Mouse (Mus musculus) liver, postnatal 0 days (tissue): ENCODE measurements around the gene Itga5. TPM values are rescaled to one million over a fixed set of nuclear protein-coding genes. Genes with fewer than 3 reads are reported as not detected.
A peak's percentile ranks its signal among the peaks of the same experiment; 100 is the strongest.

Experiments used
- ATAC-seq: fragments of 200-750 bp; cut with Nextera tagmentation; 2 replicates; pipeline ENCODE4 v1.8.0; 2017; ENCODE audit warnings: mild to moderate bottlenecking, moderate library complexity
- DNase-seq: peaks from one replicate; pipeline ENCODE4 v3.0.0-alpha.2; 2016
- H3K27ac ChIP-seq: fragments of 300-500 bp; sonication (generic); 2 replicates; pipeline ENCODE4 v1.5.1; 2014; ENCODE audit warnings: antibody characterized with exemption, moderate library complexity, mild to moderate bottlenecking, low read depth
- H3K27me3 ChIP-seq: fragments of 300-500 bp; sonication (generic); 2 replicates; pipeline ENCODE4 v1.6.1; 2014; ENCODE audit warnings: low read length, control low read depth, mixed read lengths; ENCODE audit not compliant: insufficient read depth
- H3K36me3 ChIP-seq: fragments of 300-500 bp; sonication (generic); replicated peaks from 2 replicates; pipeline ENCODE4 v1.6.1; 2014; ENCODE audit warnings: mild to moderate bottlenecking, control low read depth, low read length, moderate library complexity, mixed read lengths; ENCODE audit not compliant: insufficient read depth
- H3K4me1 ChIP-seq: fragments of 300-500 bp; sonication (generic); 2 replicates; pipeline ENCODE4 v1.6.1; 2014; ENCODE audit warnings: antibody characterized with exemption, mild to moderate bottlenecking, control low read depth; ENCODE audit not compliant: insufficient read depth
- H3K4me2 ChIP-seq: fragments of 300-500 bp; sonication (generic); 2 replicates; pipeline ENCODE4 v1.6.1; 2014; ENCODE audit warnings: low read depth, mild to moderate bottlenecking, low read length, moderate library complexity, mixed read lengths
- H3K4me3 ChIP-seq: fragments of 300-500 bp; sonication (generic); 2 replicates; pipeline ENCODE4 v1.5.1; 2014; ENCODE audit warnings: low read depth, low read length
- H3K9ac ChIP-seq: fragments of 300-500 bp; sonication (generic); replicated peaks from 2 replicates; pipeline ENCODE4 v1.6.1; 2014; ENCODE audit warnings: mild to moderate bottlenecking, moderate library complexity
- H3K9me3 ChIP-seq: fragments of 300-500 bp; sonication (generic); 2 replicates; pipeline ENCODE4 v1.6.1; 2016; ENCODE audit warnings: mild to moderate bottlenecking, control low read depth, low read length, mixed read lengths
- CTCF ChIP-seq: sonication (generic); IDR thresholded peaks from 2 replicates; pipeline ENCODE4 v1.5.1; 2016; ENCODE audit warnings: antibody characterized with exemption, low read depth
- EP300 ChIP-seq: IDR thresholded peaks from 2 replicates; pipeline ENCODE4 v1.6.1; 2016; ENCODE audit warnings: antibody characterized with exemption, low read depth, mild to moderate bottlenecking
- WGBS: fragments of 180-500 bp; shearing (Covaris S2); extraction: QIAGEN DNeasy Blood & Tissue Kit; methylation state at CpG from one replicate; pipeline ENCODE4 v1.1.7; 2014; ENCODE audit not compliant: insufficient replicate concordance; 5-methylcytosine and 5-hydroxymethylcytosine counted together
- polyA plus RNA-seq: library from polyadenylated mRNA; unstranded; fragments of >200 nt; fragmentation: Nextera tagmentation; extraction: Ambion mirVana; gene quantifications from 2 replicates; pipeline ENCODE4 v1.2.1, GENCODE M21; 2015

Gene Itga5
- polyA plus RNA-seq, 1 experiment from 2014 or later, result 16.0 TPM

GRCm38 (mm10) chr15:103321076-103321475 is 45.5 kb downstream of the Itga5 start:
- H3K4me1 ChIP-seq, result peaks cover 21% of the 10 kb centered on the region

GRCm38 (mm10) chr15:103318201-103318816 is 48.3 kb downstream of the Itga5 start:
- H3K4me1 ChIP-seq, result peaks cover 19% of the 10 kb centered on the region
- no peak overlapping the region for H3K4me3 ChIP-seq
- H3K36me3 ChIP-seq, result peaks cover 14% of the 10 kb centered on the region
- H3K9me3 ChIP-seq, result no peaks in the 10 kb centered on the region
- H3K27me3 ChIP-seq, result no peaks in the 10 kb centered on the region
- ATAC-seq (no peak), DNase-seq (no peak)
- WGBS, result 72% methylated on average over 3 of the region's 3 CpGs
- H3K9ac ChIP-seq, result no peak overlapping the region
- H3K27ac ChIP-seq, result no peak overlapping the region
- no peak for TF ChIP-seq EP300
- TF ChIP-seq CTCF, result no peak
- H3K4me2 ChIP-seq, result no peak overlapping the region

More at GRCm38 (mm10) chr15:103321076-103321475, 45.5 kb downstream of the Itga5 start:
- peaks cover 13% of the 10 kb centered on the region for H3K36me3 ChIP-seq
- peak; percentile 67 for TF ChIP-seq CTCF
- no peak for TF ChIP-seq EP300
- no peak overlapping the region for H3K4me2 ChIP-seq
- H3K4me3 ChIP-seq, result no peak overlapping the region
- no peak overlapping the region for H3K9ac ChIP-seq
- no peak overlapping the region for H3K27ac ChIP-seq
- no peak for ATAC-seq
- 85% methylated on average over 1 of the region's 1 CpGs for WGBS
- H3K27me3 ChIP-seq, result no peaks in the 10 kb centered on the region
- H3K9me3 ChIP-seq, result no peaks in the 10 kb centered on the region
- peak; percentile 42 for DNase-seq

GRCm38 (mm10) chr15:103317731-103318130 is 48.8 kb downstream of the Itga5 start:
- ATAC-seq, result no peak
- DNase-seq, result no peak
- H3K27ac ChIP-seq, result no peak overlapping the region
- no peaks in the 10 kb centered on the region for H3K27me3 ChIP-seq
- peaks cover 17% of the 10 kb centered on the region for H3K4me1 ChIP-seq
- no peak overlapping the region for H3K4me3 ChIP-seq
- H3K9me3 ChIP-seq, result no peaks in the 10 kb centered on the region
- peaks cover 14% of the 10 kb centered on the region for H3K36me3 ChIP-seq
- H3K9ac ChIP-seq, result no peak overlapping the region
- WGBS, result 85% methylated on average over 8 of the region's 8 CpGs
- no peak overlapping the region for H3K4me2 ChIP-seq
- TF ChIP-seq CTCF (no peak), EP300 (no peak)

GRCm38 (mm10) chr15:103317120-103317519 is 49.4 kb downstream of the Itga5 start:
- Histone ChIP-seq H3K4me3 (no peak overlapping the region), H3K9me3 (no peaks in the 10 kb centered on the region), H3K4me1 (peaks cover 11% of the 10 kb centered on the region), H3K27me3 (no peaks in the 10 kb centered on the region), H3K27ac (no peak overlapping the region), H3K9ac (no peak overlapping the region), H3K4me2 (no peak overlapping the region), H3K36me3 (peaks cover 14% of the 10 kb centered on the region)
- DNase-seq (no peak), ATAC-seq (no peak)
- TF ChIP-seq EP300 (no peak), CTCF (no peak)

GRCm38 (mm10) chr15:103315979-103316776 is 50.4 kb downstream of the Itga5 start:
- H3K36me3 ChIP-seq, result peaks cover 14% of the 10 kb centered on the region

GRCm38 (mm10) chr15:103315011-103315502 is 51.5 kb downstream of the Itga5 start:
- Histone ChIP-seq H3K4me1 (peaks cover 11% of the 10 kb centered on the region), H3K9ac (no peak overlapping the region), H3K36me3 (peaks cover 14% of the 10 kb centered on the region), H3K27ac (no peak overlapping the region), H3K9me3 (no peaks in the 10 kb centered on the region), H3K4me2 (peak overlapping the region; percentile 10), H3K27me3 (no peaks in the 10 kb centered on the region), H3K4me3 (no peak overlapping the region)
- ATAC-seq, result peak; percentile 58
- WGBS, result 39% methylated on average over 18 of the region's 18 CpGs
- peak; percentile 78 for TF ChIP-seq CTCF
- no peak for TF ChIP-seq EP300
- DNase-seq, result peak; percentile 77

More at GRCm38 (mm10) chr15:103315979-103316776, 50.4 kb downstream of the Itga5 start:
- TF ChIP-seq EP300, result no peak
- no peak for TF ChIP-seq CTCF
- H3K4me3 ChIP-seq, result no peak overlapping the region
- 75% methylated on average over 10 of the region's 10 CpGs for WGBS
- no peak overlapping the region for H3K9ac ChIP-seq
- DNase-seq (peak; percentile 32), ATAC-seq (peak; percentile 20; the same call in 1 of the 2 replicates)
- H3K4me1 ChIP-seq, result peaks cover 9% of the 10 kb centered on the region
- H3K27me3 ChIP-seq, result no peaks in the 10 kb centered on the region
- H3K4me2 ChIP-seq, result no peak overlapping the region
- H3K27ac ChIP-seq, result no peak overlapping the region
- H3K9me3 ChIP-seq, result no peaks in the 10 kb centered on the region
